In genomic region chr17:31330622-31331021, GRCm38 (mm10) we compare ENCODE assay signal across 8 mouse cellular contexts. TPM values are rescaled to one million over a fixed set of nuclear protein-coding genes. Genes with fewer than 3 reads are reported as not detected.
DNase-seq lines count a peak whose midpoint lies in the region; ATAC-seq and TF ChIP-seq lines count a peak whose summit lies in the region.

No protein-coding gene starts in this region.

- H3K9me3 ChIP-seq in heart, postnatal 0 days (replicated peaks; ENCODE audit: control insufficient read depth, low read length): no peaks in the 10 kb centered on the region; the same call in 1 of the 2 replicates
- H3K9me3 ChIP-seq in heart, embryonic 12.5 days (replicated peaks): no peaks in the 10 kb centered on the region
- no peaks in the 10 kb centered on the region for H3K9me3 ChIP-seq in E14TG2a.4 (ENCODE audit: low read length)

- 52% methylated on average over 4 of the region's 4 CpGs for WGBS in heart, postnatal 0 days
- WGBS in heart, embryonic 12.5 days: 37% methylated on average over 4 of the region's 4 CpGs

- TF ChIP-seq CTCF in heart, postnatal 0 days (IDR thresholded peaks at IDR 0.05; ENCODE audit: low read depth): peak; percentile 84
- peak; percentile 89 for TF ChIP-seq CTCF in E14TG2a.4 (conservative IDR thresholded peaks at IDR 0.05; ENCODE audit: low read length)

- H3K4me1 ChIP-seq in heart, postnatal 0 days (ENCODE audit: control insufficient read depth, insufficient read depth): 0 out of 2 replicates have a peak, but pooled peaks cover 2% of the 10 kb centered on the region
- peaks cover 3% of the 10 kb centered on the region for H3K4me1 ChIP-seq in heart, embryonic 12.5 days (replicated peaks)
- peaks cover 68% of the 10 kb centered on the region for H3K4me1 ChIP-seq in E14TG2a.4 (replicated peaks; ENCODE audit: low read depth, low read length)

- H3K27ac ChIP-seq in heart, postnatal 0 days (ENCODE audit: low read depth): no peak overlapping the region
- no peak overlapping the region for H3K27ac ChIP-seq in heart, embryonic 12.5 days (ENCODE audit: poor library complexity, severe bottlenecking)

- H3K36me3 ChIP-seq in heart, postnatal 0 days (replicated peaks; ENCODE audit: control insufficient read depth, insufficient read depth, low read length): no peaks in the 10 kb centered on the region
- no peaks in the 10 kb centered on the region for H3K36me3 ChIP-seq in heart, embryonic 12.5 days
- H3K36me3 ChIP-seq in E14TG2a.4 (ENCODE audit: insufficient read depth, low read length): peaks cover 52% of the 10 kb centered on the region

- no peak for ATAC-seq in heart, postnatal 0 days (ENCODE audit: insufficient read depth, low read depth)
- no peak for ATAC-seq in heart, embryonic 12.5 days (ENCODE audit: insufficient number of reproducible peaks, low FRiP score)

- H3K4me2 ChIP-seq in heart, postnatal 0 days (ENCODE audit: low read depth, low read length): no peak overlapping the region
- no peak overlapping the region for H3K4me2 ChIP-seq in heart, embryonic 12.5 days

- no peak overlapping the region for H3K9ac ChIP-seq in heart, postnatal 0 days (replicated peaks; ENCODE audit: low read depth, low read length)
- H3K9ac ChIP-seq in heart, embryonic 12.5 days: no peak overlapping the region

- peak; percentile 52 for DNase-seq in heart, postnatal 0 days (ENCODE audit: low spot score)
- peak; percentile 21 for DNase-seq in c-Kit-negative CD71-positive TER-119-positive erythroid progenitor cells, embryonic 14.5 days (ENCODE audit: low read depth, low spot score)
- DNase-seq in frontal cortex, postnatal 14 days (ENCODE audit: low spot score in 2 of 2): peak; percentile 67 to 69
- peak; percentile 59 for DNase-seq in layer of hippocampus, adult 9-11 months
- peak; percentile 79 for DNase-seq in mesoderm, embryonic 11.5 days (ENCODE audit: low read depth, low spot score)
- DNase-seq in testis, postnatal 14 days (ENCODE audit: low spot score): peak; percentile 58

- no peaks in the 10 kb centered on the region for H3K27me3 ChIP-seq in heart, postnatal 0 days (ENCODE audit: control insufficient read depth, insufficient read depth, low read length)
- H3K27me3 ChIP-seq in heart, embryonic 12.5 days (replicated peaks): no peaks in the 10 kb centered on the region
- H3K27me3 ChIP-seq in E14TG2a.4 (ENCODE audit: insufficient read depth, low read length): no peaks in the 10 kb centered on the region

- no peak for TF ChIP-seq EP300 in heart, postnatal 0 days (IDR thresholded peaks at IDR 0.05; ENCODE audit: low read depth)

- H3K4me3 ChIP-seq in heart, postnatal 0 days (ENCODE audit: low read depth, low read length): no peak overlapping the region
- no peak overlapping the region for H3K4me3 ChIP-seq in heart, embryonic 12.5 days
- H3K4me3 ChIP-seq in E14TG2a.4 (replicated peaks; ENCODE audit: low read length): no peak overlapping the region

RNA-seq across cellular contexts. Expression of gene Slc37a1, which starts 44.0 kb away (rescaled TPM):
- 16.8 and 37.9 TPM in 2 replicates for total RNA-seq in heart, postnatal 0 days (2014; rRNA removed; ENCODE audit: low replicate concordance)
- 9.7 and 13.5 TPM in 2 replicates for polyA plus RNA-seq in heart, postnatal 0 days (2015; fragmentation: Nextera tagmentation; extraction: Ambion mirVana)
- polyA plus RNA-seq in heart, embryonic 12.5 days (2016; fragmentation: Nextera tagmentation; extraction: Ambion mirVana): 5.5 TPM in 2 replicates

RNA-seq across cellular contexts. Expression of gene Rsph1, which starts 53.4 kb away (rescaled TPM):
- 0.27 TPM in 1 of 2 replicates, not detected in the other for total RNA-seq in heart, postnatal 0 days (2014; rRNA removed; ENCODE audit: low replicate concordance)
- 1.6 and 2.3 TPM in 2 replicates for polyA plus RNA-seq in heart, postnatal 0 days (2015; fragmentation: Nextera tagmentation; extraction: Ambion mirVana)
- 1.6 and 1.8 TPM in 2 replicates for polyA plus RNA-seq in heart, embryonic 12.5 days (2016; fragmentation: Nextera tagmentation; extraction: Ambion mirVana)

RNA-seq across cellular contexts. Expression of gene Pde9a, which starts 55.4 kb away (rescaled TPM):
- total RNA-seq in heart, postnatal 0 days (2014; rRNA removed; ENCODE audit: low replicate concordance): 2.6 and 19.5 TPM in 2 replicates
- polyA plus RNA-seq in heart, postnatal 0 days (2015; fragmentation: Nextera tagmentation; extraction: Ambion mirVana): 5.7 and 6.6 TPM in 2 replicates
- polyA plus RNA-seq in heart, embryonic 12.5 days (2016; fragmentation: Nextera tagmentation; extraction: Ambion mirVana): 5.5 and 5.6 TPM in 2 replicates

Comparison
In these comparisons a context has a peak if more than half of its experiments do, and no peak if none do; other contexts are left out.
1. DNase-seq: peak in every context shown above with its lines; median percentile 79 in mesoderm, embryonic 11.5 days; 68 in frontal cortex, postnatal 14 days; 59 in layer of hippocampus, adult 9-11 months; 58 in testis, postnatal 14 days; 52 in heart, postnatal 0 days; 21 in c-Kit-negative CD71-positive TER-119-positive erythroid progenitor cells, embryonic 14.5 days.